Mouse (Mus musculus): Measurements from ENCODE around the gene Zfp786. TPM values are rescaled to one million over a fixed set of nuclear protein-coding genes. Genes with fewer than 3 reads are reported as not detected.
"Not testable (repeated sequence)": the region's sequence is repeated elsewhere in the genome, so short reads cannot be mapped to it uniquely, and the experiment has no call there.

Zfp786 gene
- total and polyA plus RNA-seq, 2 experiments from 2014 or later: 0.69 to 0.70 TPM

- Histone ChIP-seq H3K4me1 (ENCODE audit: control insufficient read depth, insufficient read depth) (peaks cover 13% of the 10 kb centered on the region), H3K27me3 (ENCODE audit: control insufficient read depth, insufficient read depth, low read length) (no peaks in the 10 kb centered on the region), H3K4me3 (ENCODE audit: low read depth, low read length) (peak overlapping the region; percentile 96), H3K9ac (replicated peaks; ENCODE audit: low read depth, low read length) (peak overlapping the region; percentile 85), H3K36me3 (replicated peaks; ENCODE audit: control insufficient read depth, insufficient read depth, low read length) (peaks cover 26% of the 10 kb centered on the region), H3K27ac (ENCODE audit: low read depth) (peak overlapping the region; percentile 95), H3K9me3 (replicated peaks; ENCODE audit: control insufficient read depth, low read length) (no peaks in the 10 kb centered on the region), H3K4me2 (ENCODE audit: low read depth, low read length) (peak overlapping the region; percentile 82)
- DNase-seq (ENCODE audit: low spot score) (peak; percentile 95), ATAC-seq (ENCODE audit: insufficient read depth, low read depth) (peak; percentile 97)
- TF ChIP-seq CTCF (IDR thresholded peaks at IDR 0.05; ENCODE audit: low read depth) (peak; percentile 62), EP300 (IDR thresholded peaks at IDR 0.05; ENCODE audit: low read depth) (no peak; the same call in 1 of the 2 replicates)
- WGBS: under 1% methylated on average over 69 of the region's 71 CpGs
These were observed 46.9 kb upstream of the Zfp786 start for GRCm38 (mm10) chr6:47877461-47878132.

GRCm38 (mm10) chr6:47877058-47877457 is 46.4 kb upstream of the Zfp786 start, which contains the start of gene Zfp282:
Gene Zfp282 (plus strand): TSS chr6:47877204.
- peak within 1 kb of the TSS; percentile 82 for H3K4me2 ChIP-seq (ENCODE audit: low read depth, low read length)
- H3K9ac ChIP-seq (replicated peaks; ENCODE audit: low read depth, low read length): peak within 1 kb of the TSS; percentile 85
- H3K4me3 ChIP-seq (ENCODE audit: low read depth, low read length): peak within 1 kb of the TSS; percentile 96
- ATAC-seq (ENCODE audit: insufficient read depth, low read depth) (no peak), DNase-seq (ENCODE audit: low spot score) (no peak)
- no peaks in the 10 kb centered on the region for H3K27me3 ChIP-seq (ENCODE audit: control insufficient read depth, insufficient read depth, low read length)
- 7% methylated on average over 9 of the region's 9 CpGs for WGBS
- H3K27ac ChIP-seq (ENCODE audit: low read depth): peak within 1 kb of the TSS; percentile 95
- H3K4me1 ChIP-seq (ENCODE audit: control insufficient read depth, insufficient read depth): peaks cover 13% of the 10 kb centered on the region
- no peaks in the 10 kb centered on the region for H3K9me3 ChIP-seq (replicated peaks; ENCODE audit: control insufficient read depth, low read length)
- peaks cover 21% of the 10 kb centered on the region for H3K36me3 ChIP-seq (replicated peaks; ENCODE audit: control insufficient read depth, insufficient read depth, low read length)
- TF ChIP-seq CTCF (IDR thresholded peaks at IDR 0.05; ENCODE audit: low read depth) (no peak), EP300 (IDR thresholded peaks at IDR 0.05; ENCODE audit: low read depth) (no peak)

GRCm38 (mm10) chr6:47872266-47872665 is 41.6 kb upstream of the Zfp786 start:
- TF ChIP-seq EP300 (IDR thresholded peaks at IDR 0.05; ENCODE audit: low read depth) (no peak), CTCF (IDR thresholded peaks at IDR 0.05; ENCODE audit: low read depth) (no peak)
- Histone ChIP-seq H3K9ac (replicated peaks; ENCODE audit: low read depth, low read length) (no peak overlapping the region), H3K27ac (ENCODE audit: low read depth) (no peak overlapping the region), H3K4me3 (ENCODE audit: low read depth, low read length) (no peak overlapping the region), H3K36me3 (replicated peaks; ENCODE audit: control insufficient read depth, insufficient read depth, low read length) (peaks cover 9% of the 10 kb centered on the region), H3K4me2 (ENCODE audit: low read depth, low read length) (no peak overlapping the region), H3K9me3 (replicated peaks; ENCODE audit: control insufficient read depth, low read length) (no peaks in the 10 kb centered on the region), H3K27me3 (ENCODE audit: control insufficient read depth, insufficient read depth, low read length) (no peaks in the 10 kb centered on the region), H3K4me1 (ENCODE audit: control insufficient read depth, insufficient read depth) (no peaks in the 10 kb centered on the region)
- DNase-seq (ENCODE audit: low spot score): no peak
- WGBS: 89% methylated on average over 5 of the region's 5 CpGs
- no peak for ATAC-seq (ENCODE audit: insufficient read depth, low read depth)

- DNase-seq (ENCODE audit: low spot score): not testable (repeated sequence)
These were observed 27.1 kb upstream of the Zfp786 start for GRCm38 (mm10) chr6:47857729-47858128.

DNA sequence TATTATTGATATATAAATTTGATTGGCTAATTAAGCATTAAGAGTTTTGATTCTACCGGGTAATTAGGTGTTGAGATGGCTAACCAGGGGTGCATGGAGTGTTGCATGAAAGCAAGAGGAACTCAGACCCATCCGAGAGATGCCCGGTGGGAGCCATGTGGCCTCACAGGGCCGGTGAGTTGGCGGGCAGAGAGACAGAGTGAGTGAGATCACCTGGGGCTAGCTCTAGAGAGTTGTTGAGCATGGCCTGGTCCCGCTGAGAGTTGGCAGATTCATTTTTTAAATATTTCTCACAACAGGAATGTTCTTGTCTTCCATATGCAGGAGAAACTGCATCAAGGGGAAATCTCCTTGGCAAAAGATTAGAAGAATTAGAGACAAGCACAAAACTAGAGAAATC is 26.6 kb upstream of the Zfp786 start:
- Histone ChIP-seq H3K9ac (replicated peaks; ENCODE audit: low read depth, low read length) (no peak overlapping the region), H3K27ac (ENCODE audit: low read depth) (no peak overlapping the region), H3K36me3 (replicated peaks; ENCODE audit: control insufficient read depth, insufficient read depth, low read length) (peaks cover 19% of the 10 kb centered on the region), H3K4me1 (ENCODE audit: control insufficient read depth, insufficient read depth) (no peaks in the 10 kb centered on the region), H3K27me3 (ENCODE audit: control insufficient read depth, insufficient read depth, low read length) (no peaks in the 10 kb centered on the region), H3K9me3 (replicated peaks; ENCODE audit: control insufficient read depth, low read length) (no peaks in the 10 kb centered on the region), H3K4me3 (ENCODE audit: low read depth, low read length) (no peak overlapping the region), H3K4me2 (ENCODE audit: low read depth, low read length) (no peak overlapping the region)
- WGBS: 90% methylated on average over 6 of the region's 6 CpGs
- ATAC-seq (ENCODE audit: insufficient read depth, low read depth) (no peak), DNase-seq (ENCODE audit: low spot score) (no peak)
- TF ChIP-seq EP300 (IDR thresholded peaks at IDR 0.05; ENCODE audit: low read depth): no peak
- TF ChIP-seq CTCF (IDR thresholded peaks at IDR 0.05; ENCODE audit: low read depth): no peak

More at GRCm38 (mm10) chr6:47857729-47858128, 27.1 kb upstream of the Zfp786 start:
- not testable (repeated sequence) for H3K9me3 ChIP-seq (replicated peaks; ENCODE audit: control insufficient read depth, low read length); H3K27me3 ChIP-seq (ENCODE audit: control insufficient read depth, insufficient read depth, low read length); H3K27ac ChIP-seq (ENCODE audit: low read depth); H3K4me2 ChIP-seq (ENCODE audit: low read depth, low read length); ATAC-seq (ENCODE audit: insufficient read depth, low read depth); H3K9ac ChIP-seq (replicated peaks; ENCODE audit: low read depth, low read length); H3K4me1 ChIP-seq (ENCODE audit: control insufficient read depth, insufficient read depth); H3K4me3 ChIP-seq (ENCODE audit: low read depth, low read length)
- peaks cover 23% of the 10 kb centered on the region for H3K36me3 ChIP-seq (replicated peaks; ENCODE audit: control insufficient read depth, insufficient read depth, low read length)
- WGBS: 93% methylated on average over 3 of the region's 3 CpGs

DNA sequence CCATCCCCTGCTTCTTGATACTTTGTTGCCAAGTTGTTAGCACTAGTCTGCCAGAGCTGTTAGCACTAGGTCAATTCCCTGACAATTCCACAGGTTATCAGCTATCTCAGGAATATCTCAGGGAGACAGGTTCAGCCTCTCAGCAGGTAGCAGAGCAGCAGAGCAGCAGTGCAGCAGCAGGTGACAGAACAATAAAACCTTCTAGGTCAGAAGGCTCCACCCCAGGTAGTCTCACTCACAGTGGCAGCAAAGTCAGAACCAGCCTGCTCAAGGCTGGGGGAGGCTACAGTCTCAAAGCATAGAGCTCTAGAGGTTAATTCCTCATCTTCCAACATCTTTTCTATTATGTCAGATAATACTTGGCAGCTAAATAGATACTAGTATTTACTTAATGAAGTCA is 15.1 kb upstream of the Zfp786 start:
- Histone ChIP-seq H3K36me3 (replicated peaks; ENCODE audit: control insufficient read depth, insufficient read depth, low read length) (peaks cover 13% of the 10 kb centered on the region; the same call in 1 of the 2 replicates), H3K4me1 (ENCODE audit: control insufficient read depth, insufficient read depth) (no peaks in the 10 kb centered on the region), H3K4me2 (ENCODE audit: low read depth, low read length) (no peak overlapping the region), H3K4me3 (ENCODE audit: low read depth, low read length) (no peak overlapping the region), H3K9me3 (replicated peaks; ENCODE audit: control insufficient read depth, low read length) (no peaks in the 10 kb centered on the region), H3K27me3 (ENCODE audit: control insufficient read depth, insufficient read depth, low read length) (no peaks in the 10 kb centered on the region), H3K9ac (replicated peaks; ENCODE audit: low read depth, low read length) (no peak overlapping the region), H3K27ac (ENCODE audit: low read depth) (no peak overlapping the region)
- TF ChIP-seq EP300 (IDR thresholded peaks at IDR 0.05; ENCODE audit: low read depth): no peak
- ATAC-seq (ENCODE audit: insufficient read depth, low read depth): no peak
- DNase-seq (ENCODE audit: low spot score): no peak
